Mouse (Mus musculus) myocyte (in vitro differentiated cells): ENCODE measurements around the gene Crygn. TPM values are rescaled to one million over a fixed set of nuclear protein-coding genes. Genes with fewer than 3 reads are reported as not detected.
"Not testable (repeated sequence)": the region's sequence is repeated elsewhere in the genome, so short reads cannot be mapped to it uniquely, and the experiment has no call there.

Experiments used
- H3K27me3 ChIP-seq: one replicate; pipeline ENCODE4 v1.6.1; 2011; ENCODE audit not compliant: control insufficient read depth, insufficient read depth, insufficient read length
- H3K36me3 ChIP-seq: one replicate; pipeline ENCODE4 v1.6.1; 2011; ENCODE audit not compliant: control insufficient read depth, insufficient read depth
- H3K4me2 ChIP-seq: one replicate; pipeline ENCODE4 v1.6.1; 2011; ENCODE audit warnings: low read depth, control low read depth
- H3K4me3 ChIP-seq: one replicate; pipeline ENCODE4 v1.5.1; 2011; ENCODE audit warnings: mild to moderate bottlenecking, control low read depth, moderate library complexity
- H3K79me2 ChIP-seq: one replicate; pipeline ENCODE4 v1.6.1; 2011; ENCODE audit not compliant: control insufficient read depth, insufficient read depth
- H3ac ChIP-seq: one replicate; pipeline ENCODE4 v1.6.1; 2011; ENCODE audit not compliant: control insufficient read depth, insufficient read length
- CEBPB ChIP-seq: IDR thresholded peaks from 2 replicates; pipeline ENCODE4 v1.6.1; 2011; ENCODE audit warnings: mild to moderate bottlenecking, moderate library complexity; ENCODE audit not compliant: poor library complexity, insufficient read depth, severe bottlenecking
- E2F4 ChIP-seq: IDR thresholded peaks from one replicate; pipeline ENCODE4 v1.6.1; 2011; ENCODE audit warnings: mild to moderate bottlenecking, control low read depth, moderate library complexity; ENCODE audit not compliant: insufficient read depth
- MAX ChIP-seq: IDR thresholded peaks from one replicate; pipeline ENCODE4 v1.6.1; 2011; ENCODE audit warnings: low read depth, mild to moderate bottlenecking, control low read depth
- MYOD1 ChIP-seq, 3 experiments: IDR thresholded peaks; one replicate each; pipeline ENCODE4 v1.6.1; 2011; ENCODE audit warnings: control low read depth in 2 of 3, low read depth in 2 of 3, mild to moderate bottlenecking in 2 of 3, moderate library complexity in 1 of 3; ENCODE audit not compliant: insufficient read length in 2 of 3, control insufficient read depth in 1 of 3
- MYOG ChIP-seq, 3 experiments: IDR thresholded peaks; one replicate each; pipeline ENCODE4 v1.6.1; 2011; ENCODE audit warnings: control low read depth in 2 of 3, low read depth in 2 of 3, mild to moderate bottlenecking in 2 of 3; ENCODE audit not compliant: insufficient read length in 2 of 3, control insufficient read depth in 1 of 3, insufficient read depth in 1 of 3
- POLR2A ChIP-seq: IDR thresholded peaks from one replicate; pipeline ENCODE4 v1.6.1; 2011; ENCODE audit warnings: low read depth, mild to moderate bottlenecking, control low read depth, moderate library complexity; ENCODE audit not compliant: insufficient read length
- POLR2AphosphoS2 ChIP-seq: IDR thresholded peaks from one replicate; pipeline ENCODE4 v1.6.1; 2011; ENCODE audit warnings: low read depth, control low read depth; ENCODE audit not compliant: insufficient read length
- REST ChIP-seq: IDR thresholded peaks from one replicate; pipeline ENCODE4 v1.6.1; 2011; ENCODE audit warnings: mild to moderate bottlenecking, control low read depth, moderate library complexity; ENCODE audit not compliant: insufficient read depth, insufficient read length
- SRF ChIP-seq: IDR thresholded peaks from one replicate; pipeline ENCODE4 v1.6.1; 2011; ENCODE audit warnings: low read depth; ENCODE audit not compliant: control insufficient read depth, insufficient read length
- TCF12 ChIP-seq: IDR thresholded peaks from one replicate; pipeline ENCODE4 v1.6.1; 2011; ENCODE audit warnings: mild to moderate bottlenecking, control low read depth; ENCODE audit not compliant: poor library complexity, insufficient read depth, severe bottlenecking
- TCF3 ChIP-seq: IDR thresholded peaks from one replicate; pipeline ENCODE4 v1.6.1; 2011; ENCODE audit warnings: low read depth, control low read depth; ENCODE audit not compliant: insufficient read length
- USF1 ChIP-seq: IDR thresholded peaks from one replicate; pipeline ENCODE4 v1.6.1; 2011; ENCODE audit warnings: low read depth, mild to moderate bottlenecking, control low read depth, moderate library complexity
- polyA plus RNA-seq: library from polyadenylated mRNA; unstranded; fragments of >200 nt; fragmentation: generic; extraction: Trizol; gene quantifications from one replicate; pipeline ENCODE4 v1.2.1, GENCODE M21; 2012; ENCODE audit warnings: missing spikeins

Gene Crygn
- polyA plus RNA-seq, 1 experiment: not detected

GRCm38 (mm10) chr5:24779321-24779720, 21.5 kb upstream of the Crygn start:
- H3K27me3 ChIP-seq: peaks cover 24% of the 10 kb centered on the region
- no peak for TF ChIP-seq CEBPB
- TF ChIP-seq MAX: no peak
- no peak for TF ChIP-seq MYOG (IDR thresholded peaks at IDR 0.05; ENCODE audit: control insufficient read depth in 1 of 3, insufficient read depth in 1 of 3, insufficient read length in 2 of 3, low read depth in 2 of 3)
- no peak for TF ChIP-seq E2F4
- TF ChIP-seq TCF12: no peak
- TF ChIP-seq SRF: no peak
- no peak for TF ChIP-seq REST
- TF ChIP-seq POLR2AphosphoS2: no peak
- TF ChIP-seq USF1: no peak
- no peak for TF ChIP-seq MYOD1 (IDR thresholded peaks at IDR 0.05; ENCODE audit: control insufficient read depth in 1 of 3, insufficient read length in 2 of 3, low read depth in 2 of 3)
- TF ChIP-seq TCF3: no peak
- TF ChIP-seq POLR2A: no peak
- H3K36me3 ChIP-seq: no peaks in the 10 kb centered on the region
- H3K4me3 ChIP-seq: no peak overlapping the region
- no peak overlapping the region for H3K4me2 ChIP-seq
- no peaks in the 10 kb centered on the region for H3K79me2 ChIP-seq
- H3ac ChIP-seq: no peak overlapping the region

- Histone ChIP-seq H3K79me2 (no peaks in the 10 kb centered on the region), H3ac (no peak overlapping the region), H3K27me3 (peaks cover 22% of the 10 kb centered on the region), H3K4me2 (no peak overlapping the region), H3K4me3 (no peak overlapping the region), H3K36me3 (no peaks in the 10 kb centered on the region)
- TF ChIP-seq POLR2A (no peak), POLR2AphosphoS2 (no peak), MYOD1 (IDR thresholded peaks at IDR 0.05; ENCODE audit: control insufficient read depth in 1 of 3, insufficient read length in 2 of 3, low read depth in 2 of 3) (no peak), SRF (no peak), E2F4 (no peak), TCF12 (no peak), USF1 (no peak), TCF3 (no peak), MAX (no peak), REST (no peak), CEBPB (no peak), MYOG (IDR thresholded peaks at IDR 0.05; ENCODE audit: control insufficient read depth in 1 of 3, insufficient read depth in 1 of 3, insufficient read length in 2 of 3, low read depth in 2 of 3) (no peak)
These were observed 21.0 kb upstream of the Crygn start for GRCm38 (mm10) chr5:24778843-24779140.

GRCm38 (mm10) chr5:24778082-24778842, 20.5 kb upstream of the Crygn start:
- no peak overlapping the region for H3ac ChIP-seq
- H3K4me3 ChIP-seq: no peak overlapping the region
- TF ChIP-seq CEBPB: no peak
- no peak for TF ChIP-seq TCF12
- no peak for TF ChIP-seq POLR2A
- TF ChIP-seq USF1: no peak
- no peak for TF ChIP-seq REST
- TF ChIP-seq POLR2AphosphoS2: no peak
- TF ChIP-seq SRF: no peak
- TF ChIP-seq MAX: no peak
- no peak for TF ChIP-seq MYOD1 (IDR thresholded peaks at IDR 0.05; ENCODE audit: control insufficient read depth in 1 of 3, insufficient read length in 2 of 3, low read depth in 2 of 3)
- no peak for TF ChIP-seq E2F4
- no peak for TF ChIP-seq MYOG (IDR thresholded peaks at IDR 0.05; ENCODE audit: control insufficient read depth in 1 of 3, insufficient read depth in 1 of 3, insufficient read length in 2 of 3, low read depth in 2 of 3)
- no peak for TF ChIP-seq TCF3
- H3K27me3 ChIP-seq: peaks cover 18% of the 10 kb centered on the region
- H3K36me3 ChIP-seq: no peaks in the 10 kb centered on the region
- H3K79me2 ChIP-seq: no peaks in the 10 kb centered on the region
- no peak overlapping the region for H3K4me2 ChIP-seq

- Histone ChIP-seq H3ac (no peak overlapping the region), H3K79me2 (no peaks in the 10 kb centered on the region), H3K36me3 (no peaks in the 10 kb centered on the region), H3K4me3 (no peak overlapping the region), H3K27me3 (peaks cover 14% of the 10 kb centered on the region), H3K4me2 (no peak overlapping the region)
- TF ChIP-seq SRF: no peak
- no peak for TF ChIP-seq POLR2A
These were observed 18.9 kb upstream of the Crygn start for GRCm38 (mm10) chr5:24776681-24777080.

- peaks cover 14% of the 10 kb centered on the region for H3K27me3 ChIP-seq
- H3ac ChIP-seq, H3K36me3 ChIP-seq, H3K4me3 ChIP-seq, H3K4me2 ChIP-seq, H3K79me2 ChIP-seq: not testable (repeated sequence)
These were observed 16.7 kb upstream of the Crygn start for GRCm38 (mm10) chr5:24774549-24774948.
